Mouse (Mus musculus) layer of hippocampus, postnatal 10 days (tissue): ENCODE measurements at regions not wholly inside any gene's neighbourhood (a gene's known extent, or its start where the extent isn't known, plus 50 kb on each side); places are given as distances from the start of the nearest gene placed in this dataset.

Experiments
- DNase-seq, 2 experiments: peaks; one replicate each; pipeline ENCODE4 v3.0.0; 2021; ENCODE audit warnings: low spot score in 2 of 2

DNA sequence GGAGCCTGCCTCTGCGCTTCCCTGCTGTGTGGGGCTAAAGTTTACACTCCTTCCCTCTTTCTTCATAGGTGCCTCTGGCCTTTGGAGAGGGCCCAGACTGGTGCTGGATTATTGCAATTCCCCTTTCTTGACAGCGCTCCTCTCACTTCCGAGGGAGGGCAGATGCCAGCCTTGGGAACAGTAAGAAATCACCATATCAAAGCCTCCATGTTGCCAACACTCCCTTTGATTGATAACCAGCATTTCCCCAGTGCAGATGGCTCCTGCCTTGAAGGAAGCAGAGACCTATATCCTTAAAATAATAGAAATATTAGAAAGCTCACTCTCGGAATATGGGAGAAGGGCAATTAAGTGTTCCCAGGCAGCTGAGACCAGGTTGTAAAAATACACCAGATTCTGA, 63.1 kb upstream of the Cep295 start:
- no peak for DNase-seq

DNA sequence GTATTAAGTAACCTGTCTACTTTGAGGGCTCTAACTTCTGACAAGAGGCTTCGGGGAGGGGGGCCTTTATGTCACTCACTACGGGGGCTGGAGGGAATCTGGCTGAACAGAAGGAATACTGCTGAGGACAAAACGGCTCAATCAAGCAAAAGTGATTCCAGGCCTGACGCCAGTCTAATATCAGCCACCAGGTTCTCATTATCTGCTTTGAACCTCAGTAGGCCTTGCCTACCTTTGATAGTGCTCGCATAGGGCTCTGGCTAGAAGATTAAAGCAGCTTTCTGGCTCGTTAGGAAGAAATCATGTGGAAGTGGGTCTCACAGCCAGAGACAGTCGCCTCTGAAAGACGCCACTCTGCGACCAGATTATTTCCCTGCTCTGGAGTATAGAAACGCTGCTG, 64.3 kb upstream of the Cep295 start:
- DNase-seq = peak; percentile 17 to 20

DNA sequence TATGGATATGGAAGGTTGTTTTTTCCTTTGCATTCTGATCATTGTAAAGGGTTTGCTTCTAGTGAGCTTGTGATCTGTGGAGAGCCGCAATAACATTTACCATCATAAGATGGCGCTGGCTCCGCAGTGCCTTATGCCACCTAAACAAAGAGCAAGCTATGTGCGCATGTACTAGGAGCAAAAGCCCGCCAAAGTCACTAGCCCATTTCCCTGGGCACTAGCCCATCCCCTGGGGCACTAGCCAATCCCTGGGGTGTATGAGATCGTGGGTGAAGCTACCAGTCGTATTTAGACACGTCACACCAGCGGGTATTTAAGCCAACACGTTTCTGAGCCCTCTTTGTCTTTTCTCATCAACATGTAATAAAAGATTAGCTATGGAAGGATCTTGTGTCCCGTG, 59.0 kb upstream of the Smco4 start:
- peak; percentile 22 to 48 for DNase-seq

DNA sequence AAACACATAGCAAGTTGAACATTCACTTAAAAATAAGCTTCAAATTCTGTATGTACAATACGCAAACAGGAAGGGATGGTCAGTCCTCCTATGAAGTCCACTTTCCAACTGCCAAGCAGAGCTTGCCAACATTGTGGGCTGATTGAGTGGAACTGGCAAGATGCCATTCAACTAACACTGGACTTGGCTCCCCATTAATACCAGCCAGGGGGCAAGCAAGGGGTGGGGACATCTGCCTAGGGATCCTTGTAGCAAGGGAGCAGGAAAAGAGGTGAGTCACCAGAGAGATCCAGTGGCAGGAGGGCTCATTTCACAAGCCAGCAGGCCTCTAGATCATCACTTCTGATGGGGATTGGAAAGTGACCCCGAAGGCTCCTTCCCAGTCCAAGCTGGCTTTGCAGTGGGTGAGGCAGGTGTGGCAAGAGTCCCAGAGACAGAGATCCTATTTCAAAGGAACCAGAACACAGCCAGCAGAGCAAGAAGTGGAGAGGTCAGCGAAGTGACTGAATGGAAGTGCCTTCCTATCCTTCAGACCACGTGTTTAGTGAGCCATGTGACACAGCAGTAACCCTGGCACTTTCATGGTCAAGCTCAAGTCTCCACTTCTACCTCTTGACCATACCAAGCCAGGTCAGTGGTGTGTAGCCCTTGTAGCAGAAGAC, 53.8 kb upstream of the Smco4 start:
- DNase-seq = no peak

DNA sequence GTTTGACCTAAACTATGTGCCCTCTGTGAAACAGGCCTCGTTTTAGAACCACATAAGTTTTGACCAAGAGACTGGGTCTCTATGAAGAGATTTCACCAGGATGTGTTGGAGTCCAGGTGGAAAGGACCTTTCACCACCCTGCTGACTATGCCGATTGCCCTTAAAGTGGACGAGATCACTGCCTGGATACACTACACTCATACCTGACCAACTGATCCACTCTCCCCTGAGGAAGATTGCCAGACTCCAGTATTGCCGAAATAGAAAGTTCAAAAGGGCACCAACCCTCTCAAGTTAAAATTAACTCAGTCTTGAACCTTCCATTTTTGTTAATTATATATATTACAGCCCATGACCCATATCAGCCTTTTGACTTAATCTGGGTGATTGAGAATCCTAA, 51.1 kb upstream of the Smco4 start:
- no peak for DNase-seq
